Mouse (Mus musculus) bone marrow, adult 2 months (tissue): Measurements from ENCODE around the gene Cx3cr1. TPM values are rescaled to one million over a fixed set of nuclear protein-coding genes. Genes with fewer than 3 reads are reported as not detected.

ENCODE experiments used
- H3K27ac ChIP-seq: fragments of 200-500 bp; 2 replicates; pipeline ENCODE4 v1.5.1; 2012; ENCODE audit warnings: low read depth, mild to moderate bottlenecking, control low read depth, inconsistent platforms, low read length; ENCODE audit not compliant: control insufficient read depth, poor library complexity, insufficient read depth
- H3K4me1 ChIP-seq: fragments of 200-500 bp; 2 replicates; pipeline ENCODE4 v1.6.1; 2011; ENCODE audit warnings: low read length; ENCODE audit not compliant: control insufficient read depth, insufficient read depth
- H3K4me3 ChIP-seq: fragments of 200-500 bp; replicated peaks from 2 replicates; pipeline ENCODE3; 2011; ENCODE audit warnings: mild to moderate bottlenecking, low read depth, low read length, control low read depth; ENCODE audit not compliant: control insufficient read depth
- CTCF ChIP-seq: fragments of 200-500 bp; IDR thresholded peaks from 2 replicates; pipeline ENCODE4 v1.5.1; 2011; ENCODE audit warnings: low read length, control low read depth; ENCODE audit not compliant: control insufficient read depth, insufficient read depth
- POLR2A ChIP-seq: fragments of 200-500 bp; IDR thresholded peaks from 2 replicates; pipeline ENCODE4 v1.6.1; 2011; ENCODE audit warnings: low read depth, mild to moderate bottlenecking, control low read depth, low read length, borderline replicate concordance; ENCODE audit not compliant: control insufficient read depth
- WGBS: fragments of 180-500 bp; shearing (Covaris S2); methylation state at CpG from one replicate; pipeline ENCODE4 v1.1.7; 2018; 5-methylcytosine and 5-hydroxymethylcytosine counted together
- polyA plus RNA-seq: library from polyadenylated mRNA; stranded (reverse); fragments of >200 nt; gene quantifications from 2 replicates; pipeline ENCODE4 v1.2.4, GENCODE M21; 2011; ENCODE audit warnings: low replicate concordance; ENCODE audit not compliant: missing spikeins, insufficient read depth, insufficient read length

The Cx3cr1 gene
- polyA plus RNA-seq, 1 experiment = 2.7 TPM

DNA sequence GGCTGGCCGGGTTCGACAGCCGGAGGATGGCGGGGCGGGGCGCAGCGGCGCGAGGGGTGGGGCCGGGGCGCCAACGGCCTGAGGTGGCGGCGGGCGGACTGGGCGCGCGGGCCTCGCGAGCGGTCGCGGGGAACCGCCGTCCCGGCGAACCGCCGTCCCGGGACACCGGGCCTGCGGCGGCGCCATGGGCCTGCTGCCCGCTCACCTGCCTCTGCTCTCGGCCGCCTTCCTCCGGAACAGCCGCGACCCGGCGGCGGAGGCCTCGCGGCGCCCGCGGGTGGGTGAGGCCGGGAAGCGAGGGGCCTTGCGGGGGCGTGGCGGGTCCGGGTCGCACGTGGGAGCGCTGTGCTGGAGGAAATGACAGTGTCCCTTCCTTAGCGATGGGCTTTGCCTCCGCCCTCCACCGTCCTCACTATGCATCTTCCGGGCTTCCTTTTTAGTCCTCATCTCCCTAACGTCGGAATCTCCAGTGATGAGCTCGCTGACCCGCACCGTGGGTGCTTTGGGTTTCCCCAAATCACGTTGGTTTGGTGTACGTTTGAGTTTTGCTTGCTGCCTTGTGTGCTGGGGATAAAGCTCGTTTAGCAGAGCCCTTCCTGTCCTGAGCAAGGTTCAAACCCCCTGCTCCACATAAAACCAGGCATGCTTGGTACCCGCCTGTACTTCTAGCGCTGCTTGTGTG is 174.5 kb downstream of the Cx3cr1 start:
- under 1% methylated on average over 70 of the region's 71 CpGs for WGBS
- TF ChIP-seq POLR2A = no peak
- TF ChIP-seq CTCF = no peak
- Histone ChIP-seq H3K27ac (peak overlapping the region; percentile 66; the same call in 1 of the 2 replicates), H3K4me3 (peak overlapping the region; percentile 79), H3K4me1 (no peaks in the 10 kb centered on the region; the same call in 1 of the 2 replicates)

DNA sequence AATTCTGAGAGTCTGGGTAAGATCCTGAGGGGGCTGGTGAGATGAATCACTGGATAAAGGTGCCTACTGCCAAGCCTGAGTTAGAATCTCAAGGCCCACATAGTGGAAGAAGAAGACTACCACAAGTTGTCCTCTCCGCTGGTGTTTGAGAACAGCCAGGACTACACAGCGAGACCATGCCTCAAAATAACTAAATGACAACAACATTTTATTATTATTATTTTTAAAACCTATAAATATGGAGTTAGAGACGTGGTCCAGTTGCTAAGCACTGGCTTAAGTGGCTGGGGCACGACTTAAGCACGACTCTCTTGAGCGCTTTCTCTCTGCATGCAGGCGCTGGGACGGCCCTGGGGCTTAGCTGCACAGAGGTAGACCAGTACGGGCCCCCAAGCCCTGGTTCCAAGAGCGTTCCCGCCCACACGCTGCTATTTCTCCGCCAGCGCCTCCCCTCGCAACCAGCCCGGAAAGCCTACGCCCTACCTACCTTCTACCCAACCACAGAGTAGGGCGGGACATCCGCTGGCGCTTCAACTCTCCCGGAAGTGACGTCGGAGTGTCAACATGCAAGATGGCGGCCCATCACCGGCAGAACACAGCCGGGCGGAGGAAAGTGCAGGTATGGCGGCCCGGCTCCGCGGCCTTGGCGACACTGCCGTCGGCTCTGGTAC is 175.2 kb downstream of the Cx3cr1 start, which contains the start of gene Wdr48:
Wdr48 (plus strand) TSS at position 540 of the 671 bp plus-strand sequence.
- 4% methylated on average over 34 of the region's 34 CpGs for WGBS
- no peaks in the 10 kb centered on the region; the same call in 1 of the 2 replicates for H3K4me1 ChIP-seq

DNA sequence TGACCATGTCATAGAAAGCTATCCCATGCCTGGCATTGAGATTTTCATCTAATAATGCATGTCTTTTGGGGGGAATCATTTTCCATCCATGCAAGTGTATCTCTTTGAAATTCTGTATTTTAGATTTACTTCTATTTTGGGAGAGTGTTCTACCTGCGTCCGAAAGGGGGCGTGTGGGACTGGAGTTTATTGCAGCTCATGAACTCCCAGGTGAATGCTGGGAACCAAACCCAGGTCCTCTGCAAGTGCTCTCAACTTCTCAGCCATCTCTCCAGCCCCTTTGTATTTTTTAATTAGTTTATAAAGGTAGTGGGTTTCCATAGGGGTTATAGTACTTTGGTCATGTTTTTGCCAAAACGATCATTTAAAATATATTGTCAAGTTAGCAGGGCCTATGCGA is 175.8 kb downstream of the Cx3cr1 start:
- 90% methylated on average over 5 of the region's 5 CpGs for WGBS
- TF ChIP-seq CTCF = no peak
- no peak for TF ChIP-seq POLR2A
- H3K4me3 ChIP-seq = no peak overlapping the region
- H3K27ac ChIP-seq = no peak overlapping the region
- H3K4me1 ChIP-seq = no peaks in the 10 kb centered on the region; the same call in 1 of the 2 replicates

More for the DNA sequence above, 175.2 kb downstream of the Cx3cr1 start, which contains the start of gene Wdr48:
- no peak for TF ChIP-seq CTCF
- peak; percentile 86; the same call in 1 of the 2 replicates for TF ChIP-seq POLR2A
- peak within 1 kb of the TSS; percentile 66; the same call in 1 of the 2 replicates for H3K27ac ChIP-seq
- peak within 1 kb of the TSS; percentile 79 for H3K4me3 ChIP-seq

GRCm38 (mm10) chr9:119890692-119891091 is 179.0 kb downstream of the Cx3cr1 start:
- Histone ChIP-seq H3K27ac (no peak overlapping the region), H3K4me1 (no peaks in the 10 kb centered on the region; the same call in 1 of the 2 replicates), H3K4me3 (no peak overlapping the region)
- TF ChIP-seq POLR2A = no peak
- TF ChIP-seq CTCF = no peak
- 58% methylated on average over 2 of the region's 2 CpGs for WGBS

- no peak overlapping the region for H3K4me3 ChIP-seq
- WGBS = 81% methylated on average over 9 of the region's 9 CpGs
- H3K4me1 ChIP-seq = no peaks in the 10 kb centered on the region
- TF ChIP-seq CTCF (no peak), POLR2A (no peak)
- no peak overlapping the region for H3K27ac ChIP-seq
These were observed 180.2 kb downstream of the Cx3cr1 start for GRCm38 (mm10) chr9:119889446-119889845.

DNA sequence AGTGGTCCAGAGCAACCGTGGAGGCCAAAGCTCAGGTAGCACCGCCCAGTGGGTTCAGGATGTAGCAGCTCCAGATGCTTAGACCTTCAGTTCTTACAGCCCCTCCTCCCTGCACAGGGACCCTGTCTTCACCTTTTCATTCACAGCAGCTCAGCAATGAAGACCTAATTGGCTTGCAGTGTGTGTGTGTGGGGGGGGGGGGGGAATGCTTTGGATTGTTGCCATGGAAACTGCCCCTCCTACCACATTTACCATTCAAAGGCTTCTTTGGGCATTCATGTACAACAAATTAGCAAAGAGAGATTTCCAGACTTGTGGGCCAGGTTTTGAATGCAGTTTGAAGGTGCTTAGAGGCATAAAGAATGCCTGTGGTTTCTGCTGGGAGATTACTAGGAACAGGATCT is 180.8 kb downstream of the Cx3cr1 start:
- no peak for TF ChIP-seq POLR2A
- no peak for TF ChIP-seq CTCF
- Histone ChIP-seq H3K4me1 (no peaks in the 10 kb centered on the region), H3K4me3 (no peak overlapping the region), H3K27ac (no peak overlapping the region)
- WGBS = 76% methylated on average over 2 of the region's 2 CpGs

GRCm38 (mm10) chr9:119887144-119887901 is 182.4 kb downstream of the Cx3cr1 start:
- Histone ChIP-seq H3K4me1 (no peaks in the 10 kb centered on the region), H3K27ac (no peak overlapping the region), H3K4me3 (no peak overlapping the region)
- TF ChIP-seq CTCF (no peak), POLR2A (no peak)
- WGBS = 79% methylated on average over 4 of the region's 4 CpGs

DNA sequence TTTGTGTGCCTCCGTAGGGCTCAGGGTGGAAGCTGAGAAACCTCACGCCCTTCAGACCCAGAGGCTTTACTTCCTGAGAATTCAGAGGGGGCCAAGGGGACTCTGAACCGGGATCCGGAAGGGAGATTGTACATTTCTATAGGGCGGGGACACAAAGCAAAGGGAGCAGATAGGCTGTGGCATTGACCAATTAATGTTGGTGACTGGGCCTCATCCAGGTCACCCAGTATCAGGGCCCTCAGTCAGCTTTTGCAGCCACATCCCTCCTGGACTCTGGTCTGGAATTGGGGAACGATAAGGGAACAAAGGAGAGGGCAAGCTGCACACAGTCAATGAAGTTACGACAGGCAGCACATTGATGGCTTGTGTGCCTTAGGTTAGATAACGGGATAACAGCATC is 215.5 kb downstream of the Cx3cr1 start:
- H3K27ac ChIP-seq = no peak overlapping the region
- TF ChIP-seq CTCF = no peak
- TF ChIP-seq POLR2A = no peak
- no peaks in the 10 kb centered on the region for H3K4me1 ChIP-seq
- WGBS = 73% methylated on average over 8 of the region's 8 CpGs
- no peak overlapping the region for H3K4me3 ChIP-seq
